Mouse (Mus musculus): ENCODE measurements at regions not wholly inside any gene's neighbourhood (a gene's known extent, or its start where the extent isn't known, plus 50 kb on each side); places are given as distances from the start of the nearest gene placed in this dataset.

- H3K4me3 ChIP-seq (ENCODE audit: control insufficient read depth in 1 of 2, insufficient read depth in 1 of 2, low read depth in 2 of 2, low read length in 2 of 2): no peak overlapping the region
- H3K36me3 ChIP-seq (ENCODE audit: control insufficient read depth in 1 of 2, insufficient read depth in 2 of 2, low read length in 2 of 2): no peaks in the 10 kb centered on the region
- H3K79me2 ChIP-seq (ENCODE audit: control insufficient read depth, insufficient read depth, low read length, poor library complexity): no peaks in the 10 kb centered on the region
- H3K9me3 ChIP-seq (replicated peaks; ENCODE audit: insufficient read depth, low read length): no peaks in the 10 kb centered on the region
- H3K4me1 ChIP-seq (ENCODE audit: control insufficient read depth in 1 of 2, insufficient read depth in 2 of 2, low read length in 2 of 2): no peaks in the 10 kb centered on the region
- H3K27me3 ChIP-seq (ENCODE audit: control insufficient read depth in 1 of 2, insufficient read depth in 2 of 2, low read length in 2 of 2): no peaks in the 10 kb centered on the region
- no peak overlapping the region for H3K9ac ChIP-seq (ENCODE audit: control insufficient read depth, low read depth, low read length, poor library complexity, severe bottlenecking)
- DNase-seq (ENCODE audit: low read depth, low spot score): no peak
- no peak overlapping the region for H3K27ac ChIP-seq (ENCODE audit: control insufficient read depth, low read depth, low read length)
- no peak for TF ChIP-seq CHD1 (IDR thresholded peaks at IDR 0.05; ENCODE audit: low read depth, low read length)
- TF ChIP-seq MXI1 (IDR thresholded peaks at IDR 0.05; ENCODE audit: low read depth, low read length): no peak
- TF ChIP-seq JUND (IDR thresholded peaks at IDR 0.05; ENCODE audit: low read depth, low read length): no peak
- TF ChIP-seq SMC3 (IDR thresholded peaks at IDR 0.05; ENCODE audit: low read depth, low read length): no peak
- no peak for TF ChIP-seq POLR2AphosphoS5 (IDR thresholded peaks at IDR 0.05; ENCODE audit: borderline replicate concordance, low read depth, low read length)
Observed at GRCm38 (mm10) chr12:29121159-29121558, 369.6 kb downstream of the Eipr1 start.

GRCm38 (mm10) chr12:29122931-29123330 lies 371.3 kb downstream of the Eipr1 start:
- no peaks in the 10 kb centered on the region for H3K9me3 ChIP-seq (replicated peaks; ENCODE audit: insufficient read depth, low read length)
- no peak for DNase-seq (ENCODE audit: low read depth, low spot score)
- H3K27ac ChIP-seq (ENCODE audit: control insufficient read depth, low read depth, low read length): no peak overlapping the region
- H3K79me2 ChIP-seq (ENCODE audit: control insufficient read depth, insufficient read depth, low read length, poor library complexity): no peaks in the 10 kb centered on the region
- no peak for TF ChIP-seq ZMIZ1 (IDR thresholded peaks at IDR 0.05; ENCODE audit: low read depth, low read length)
- TF ChIP-seq NELFE (IDR thresholded peaks at IDR 0.05; ENCODE audit: low read depth, low read length): no peak
- no peak overlapping the region for H3K9ac ChIP-seq (ENCODE audit: control insufficient read depth, low read depth, low read length, poor library complexity, severe bottlenecking)
- H3K36me3 ChIP-seq (ENCODE audit: control insufficient read depth in 1 of 2, insufficient read depth in 2 of 2, low read length in 2 of 2): no peaks in the 10 kb centered on the region
- H3K4me1 ChIP-seq (ENCODE audit: control insufficient read depth in 1 of 2, insufficient read depth in 2 of 2, low read length in 2 of 2): no peaks in the 10 kb centered on the region
- no peaks in the 10 kb centered on the region for H3K27me3 ChIP-seq (ENCODE audit: control insufficient read depth in 1 of 2, insufficient read depth in 2 of 2, low read length in 2 of 2)
- no peak overlapping the region for H3K4me3 ChIP-seq (ENCODE audit: control insufficient read depth in 1 of 2, insufficient read depth in 1 of 2, low read depth in 2 of 2, low read length in 2 of 2)

- Histone ChIP-seq H3K9me3 (replicated peaks; ENCODE audit: insufficient read depth, low read length) (no peaks in the 10 kb centered on the region), H3K4me1 (ENCODE audit: control insufficient read depth in 1 of 2, insufficient read depth in 2 of 2, low read length in 2 of 2) (no peaks in the 10 kb centered on the region), H3K36me3 (ENCODE audit: control insufficient read depth in 1 of 2, insufficient read depth in 2 of 2, low read length in 2 of 2) (no peaks in the 10 kb centered on the region), H3K27me3 (ENCODE audit: control insufficient read depth in 1 of 2, insufficient read depth in 2 of 2, low read length in 2 of 2) (no peaks in the 10 kb centered on the region), H3K4me3 (ENCODE audit: control insufficient read depth in 1 of 2, insufficient read depth in 1 of 2, low read depth in 2 of 2, low read length in 2 of 2) (no peak overlapping the region), H3K9ac (ENCODE audit: control insufficient read depth, low read depth, low read length, poor library complexity, severe bottlenecking) (no peak overlapping the region), H3K79me2 (ENCODE audit: control insufficient read depth, insufficient read depth, low read length, poor library complexity) (no peaks in the 10 kb centered on the region), H3K27ac (ENCODE audit: control insufficient read depth, low read depth, low read length) (no peak overlapping the region)
- DNase-seq (ENCODE audit: low read depth, low spot score): no peak
- no peak for TF ChIP-seq ZNF384 (IDR thresholded peaks at IDR 0.05; ENCODE audit: low read depth, low read length)
- TF ChIP-seq SIN3A (IDR thresholded peaks at IDR 0.05; ENCODE audit: low read length): no peak
- no peak for TF ChIP-seq ZKSCAN1 (IDR thresholded peaks at IDR 0.05; ENCODE audit: low read depth, low read length)
- TF ChIP-seq ZC3H11A (IDR thresholded peaks at IDR 0.05; ENCODE audit: low read depth, low read length): no peak
- no peak for TF ChIP-seq RAD21 (IDR thresholded peaks at IDR 0.05; ENCODE audit: low read depth, low read length)
- no peak for TF ChIP-seq MEF2A (IDR thresholded peaks at IDR 0.05; ENCODE audit: extremely low read depth, insufficient replicate concordance, low read depth, low read length, poor library complexity, severe bottlenecking)
- no peak for TF ChIP-seq NRF1 (IDR thresholded peaks at IDR 0.05; ENCODE audit: insufficient read depth, low read depth, low read length, poor library complexity, severe bottlenecking)
- TF ChIP-seq MAX (IDR thresholded peaks at IDR 0.05; ENCODE audit: low read length): no peak
- no peak for TF ChIP-seq ZMIZ1 (IDR thresholded peaks at IDR 0.05; ENCODE audit: low read depth, low read length)
- no peak for TF ChIP-seq KAT2A (conservative IDR thresholded peaks at IDR 0.05; ENCODE audit: low read depth, low read length)
- no peak for TF ChIP-seq CHD2 (IDR thresholded peaks at IDR 0.05; ENCODE audit: low read length)
- no peak for TF ChIP-seq SMC3 (IDR thresholded peaks at IDR 0.05; ENCODE audit: low read depth, low read length)
- no peak for TF ChIP-seq TAL1 (IDR thresholded peaks at IDR 0.05; ENCODE audit: low read length)
- no peak for TF ChIP-seq ETS1 (IDR thresholded peaks at IDR 0.05; ENCODE audit: low read depth, low read length)
- no peak for TF ChIP-seq POLR2AphosphoS5 (IDR thresholded peaks at IDR 0.05; ENCODE audit: borderline replicate concordance, low read depth, low read length)
- no peak for TF ChIP-seq MYC (IDR thresholded peaks at IDR 0.05; ENCODE audit: low read depth, low read length)
- no peak for TF ChIP-seq MAFK (IDR thresholded peaks at IDR 0.05; ENCODE audit: borderline replicate concordance, low read depth, low read length)
- TF ChIP-seq CHD1 (IDR thresholded peaks at IDR 0.05; ENCODE audit: low read depth, low read length): no peak
- no peak for TF ChIP-seq MXI1 (IDR thresholded peaks at IDR 0.05; ENCODE audit: low read depth, low read length)
Observed at GRCm38 (mm10) chr12:29124079-29124668, 372.6 kb downstream of the Eipr1 start.

All from MEL (cell line).